Mouse (Mus musculus): ENCODE results near the gene Gm11009. TPM values are rescaled to one million over a fixed set of nuclear protein-coding genes. Genes with fewer than 3 reads are reported as not detected.
"Not testable (repeated sequence)": the region's sequence is repeated elsewhere in the genome, so short reads cannot be mapped to it uniquely, and the experiment has no call there.

The Gm11009 gene
- total RNA-seq (2021) = not detected

GRCm38 (mm10) chr2:176319394-176319793 is at the start of gene Gm11009:
Gene Gm11009 (minus strand): TSS chr2:176319494.
- DNase-seq (ENCODE audit: extremely low spot score in 1 of 2, low spot score in 1 of 2) = not testable (repeated sequence)

Other genes starting within 250 kb of the Gm11009 start
- gene Gm2004, start 169.7 kb downstream of the Gm11009 start, total RNA-seq (2021) = 1 to 10 TPM; 5.6 to 7.0 TPM
- 1 to 10 TPM; 3.0 to 4.4 TPM for gene 2210418O10Rik, start 92.9 kb downstream of the Gm11009 start, total RNA-seq (2021)
- gene Gm14435, start 104.1 kb upstream of the Gm11009 start, total RNA-seq (2021) = 10 to 100 TPM; 12.4 to 18.1 TPM
- gene Gm14434, start 167.3 kb upstream of the Gm11009 start, total RNA-seq (2021) = not detected
- gene Zfp967, start 201.6 kb upstream of the Gm11009 start, total RNA-seq (2021) = not detected